Mouse (Mus musculus) spleen, postnatal 4 days (tissue): ENCODE data around the gene Olfr744.
"Not testable (repeated sequence)": the region's sequence is repeated elsewhere in the genome, so short reads cannot be mapped to it uniquely, and the experiment has no call there.

ENCODE experiments used
- DNase-seq, 2 experiments: peaks; one replicate each; pipeline ENCODE4 v3.0.0; 2022; ENCODE audit warnings: low spot score in 2 of 2

Olfr744 gene

GRCm38 (mm10) chr14:50614579-50614978 lies at the start of gene Olfr744:
TSS of gene Olfr744 (plus strand) at chr14:50614879.
- DNase-seq: no peak

GRCm38 (mm10) chr14:50573056-50573455 lies 41.6 kb upstream of the Olfr744 start:
- DNase-seq: not testable (repeated sequence)

- DNase-seq: no peak
Measured at GRCm38 (mm10) chr14:50639088-50639487, 24.4 kb downstream of the Olfr744 start, which contains the start of gene Olfr745. TSS of gene Olfr745 (plus strand) at chr14:50639388.

- DNase-seq: no peak
Measured at GRCm38 (mm10) chr14:50646783-50647182, 32.1 kb downstream of the Olfr744 start, which contains the start of gene Olfr746. TSS of gene Olfr746 (plus strand) at chr14:50647083.
